In the genomic region with DNA sequence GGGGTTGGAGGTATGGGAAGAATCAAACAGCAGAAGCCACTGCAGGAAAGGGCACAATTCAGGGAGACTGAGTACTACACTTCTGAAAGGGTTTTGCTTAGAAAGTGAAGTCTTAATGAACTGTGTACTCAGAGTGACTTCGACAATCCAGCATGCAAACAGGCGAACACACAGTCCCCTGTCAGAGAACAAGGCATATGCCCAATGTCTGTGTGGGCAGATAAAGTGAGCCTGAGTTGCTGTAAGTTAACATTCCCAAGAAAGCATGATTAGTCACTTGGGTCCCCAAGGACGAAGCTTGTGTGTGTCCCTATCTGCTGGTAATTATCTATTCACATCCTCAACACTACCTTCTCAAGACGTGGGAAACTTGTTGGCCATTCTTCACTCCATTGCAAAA, we compare ENCODE assay signal across 25 mouse cellular contexts.
A peak's percentile ranks its signal among the peaks of the same experiment; 100 is the strongest.
DNase-seq lines count a peak whose midpoint lies in the region; ATAC-seq and TF ChIP-seq lines count a peak whose summit lies in the region.
"Had no signal": no experiment of that assay in that cellular context is flagged by ENCODE, and none has a peak within 500 bp of the region (broad histone marks: within the 10 kb centered on the region; RNA-seq: fewer than 3 reads in every experiment).

No protein-coding gene starts in this region.

- H3K4me3 ChIP-seq in heart, postnatal 0 days (ENCODE audit: low read depth, low read length) = no peak overlapping the region
- H3K4me3 ChIP-seq: heart, embryonic 10.5 days; limb, embryonic 12.5 days; megakaryocyte, embryonic 14.5 days; midbrain, embryonic 13.5 days had no signal

- H3K36me3 ChIP-seq in heart, postnatal 0 days (replicated peaks; ENCODE audit: control insufficient read depth, insufficient read depth, low read length) = no peaks in the 10 kb centered on the region
- H3K36me3 ChIP-seq: heart, embryonic 10.5 days; limb, embryonic 12.5 days; midbrain, embryonic 13.5 days had no signal

- peak; percentile 27 to 44 for DNase-seq in frontal cortex, adult 2 months (ENCODE audit: extremely low spot score in 1 of 2, low spot score in 1 of 2)
- no peak for DNase-seq in frontal cortex, postnatal 25 days (ENCODE audit: low spot score in 2 of 2)
- peak; percentile 10 for DNase-seq in heart, postnatal 0 days (ENCODE audit: low spot score)
- no peak for DNase-seq in heart, adult 8-10 months (ENCODE audit: low spot score)
- peak; percentile 25 to 53 for DNase-seq in left cerebral cortex, adult 18-20 months (ENCODE audit: low spot score in 2 of 2)
- no peak for DNase-seq in left cerebral cortex, postnatal 10 days (ENCODE audit: extremely low spot score in 1 of 2, low spot score in 2 of 2)
- DNase-seq in brain, adult 2 months (ENCODE audit: low read depth, low spot score) = peak; percentile 76
- no peak for DNase-seq in adrenal gland, adult 18-20 months (ENCODE audit: low spot score in 2 of 2)
- DNase-seq: adrenal gland, postnatal 14 days; cerebellum, adult 8-10 months; gastrocnemius, postnatal 36 days; kidney, adult 9 months; kidney, postnatal 14 days; lung, postnatal 36 days; thymus, adult 2 months; thymus, postnatal 4 days had no signal

- peaks cover 4% of the 10 kb centered on the region; the same call in 1 of the 2 replicates for H3K4me1 ChIP-seq in heart, postnatal 0 days (ENCODE audit: control insufficient read depth, insufficient read depth)
- H3K4me1 ChIP-seq: heart, embryonic 10.5 days; limb, embryonic 12.5 days; megakaryocyte, embryonic 14.5 days had no signal

- no peak overlapping the region for H3K4me2 ChIP-seq in heart, postnatal 0 days (ENCODE audit: low read depth, low read length)
- H3K4me2 ChIP-seq: limb, embryonic 12.5 days; liver, embryonic 11.5 days; lung, embryonic 14.5 days; midbrain, embryonic 13.5 days had no signal

- no peak overlapping the region for H3K9ac ChIP-seq in heart, postnatal 0 days (replicated peaks; ENCODE audit: low read depth, low read length)
- H3K9ac ChIP-seq: limb, embryonic 12.5 days; lung, embryonic 14.5 days; midbrain, embryonic 13.5 days had no signal

- intact Hi-C loops in left cerebral cortex, postnatal 10 days (cut with DNase I) = no loop called here

- H3K27me3 ChIP-seq in heart, postnatal 0 days (ENCODE audit: control insufficient read depth, insufficient read depth, low read length) = no peaks in the 10 kb centered on the region
- H3K27me3 ChIP-seq: limb, embryonic 12.5 days; megakaryocyte, embryonic 14.5 days; midbrain, embryonic 13.5 days had no signal

- peak; percentile 47; the same call in 1 of the 2 replicates for ATAC-seq in heart, postnatal 0 days (ENCODE audit: insufficient read depth, low read depth)
- ATAC-seq: forebrain, embryonic 14.5 days; hindbrain, postnatal 0 days; intestine, embryonic 16.5 days; midbrain, embryonic 13.5 days had no signal

- no peaks in the 10 kb centered on the region for H3K9me3 ChIP-seq in heart, postnatal 0 days (replicated peaks; ENCODE audit: control insufficient read depth, low read length)
- H3K9me3 ChIP-seq: heart, embryonic 10.5 days; limb, embryonic 12.5 days; midbrain, embryonic 13.5 days had no signal

- no peak overlapping the region for H3K27ac ChIP-seq in heart, postnatal 0 days (ENCODE audit: low read depth)
- H3K27ac ChIP-seq: heart, embryonic 10.5 days; hindbrain, postnatal 0 days; limb, embryonic 12.5 days; midbrain, embryonic 13.5 days had no signal

- whole genome bisulfite sequencing in heart, postnatal 0 days = 39% methylated on average over 4 of the region's 4 CpGs

- TF ChIP-seq CTCF in heart, postnatal 0 days (IDR thresholded peaks at IDR 0.05; ENCODE audit: low read depth) = no peak

- no peak for TF ChIP-seq EP300 in heart, postnatal 0 days (IDR thresholded peaks at IDR 0.05; ENCODE audit: low read depth)

Comparison
In these comparisons a context has a peak if more than half of its experiments do, and no peak if none do; other contexts are left out.
1. DNase-seq: peak in frontal cortex, adult 2 months (2 of 2), heart, postnatal 0 days (single experiment), left cerebral cortex, adult 18-20 months (2 of 2) and brain, adult 2 months (single experiment); none in frontal cortex, postnatal 25 days (0 of 2), heart, adult 8-10 months (single experiment), left cerebral cortex, postnatal 10 days (0 of 2) and adrenal gland, adult 18-20 months (0 of 2).